Mouse (Mus musculus): ENCODE measurements at regions not wholly inside any gene's neighbourhood (a gene's known extent, or its start where the extent isn't known, plus 50 kb on each side); places are given as distances from the start of the nearest gene placed in this dataset.
A peak's percentile ranks its signal among the peaks of the same experiment; 100 is the strongest.

DNA sequence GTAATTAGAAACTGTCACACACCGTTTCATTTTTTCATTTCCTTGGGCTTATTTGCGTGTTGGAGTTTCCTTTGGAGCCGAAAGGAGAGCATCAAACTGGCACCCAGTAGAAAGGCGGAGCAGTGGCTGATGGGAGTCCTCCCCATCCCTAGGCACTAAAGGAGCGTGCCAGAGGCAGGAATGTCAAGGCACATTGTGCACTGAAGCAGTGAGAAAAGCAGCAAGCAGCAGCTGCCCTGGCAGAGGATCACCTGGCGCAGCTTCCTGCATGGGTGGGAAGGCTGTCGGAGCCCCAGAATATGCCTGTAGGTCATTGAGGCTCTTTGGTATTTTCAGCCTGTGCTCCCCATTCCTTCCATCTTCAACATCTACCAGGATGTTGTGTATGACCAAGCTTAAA lies 68.3 kb upstream of the Itga4 start:
- DNase-seq, result peak; percentile 28

DNA sequence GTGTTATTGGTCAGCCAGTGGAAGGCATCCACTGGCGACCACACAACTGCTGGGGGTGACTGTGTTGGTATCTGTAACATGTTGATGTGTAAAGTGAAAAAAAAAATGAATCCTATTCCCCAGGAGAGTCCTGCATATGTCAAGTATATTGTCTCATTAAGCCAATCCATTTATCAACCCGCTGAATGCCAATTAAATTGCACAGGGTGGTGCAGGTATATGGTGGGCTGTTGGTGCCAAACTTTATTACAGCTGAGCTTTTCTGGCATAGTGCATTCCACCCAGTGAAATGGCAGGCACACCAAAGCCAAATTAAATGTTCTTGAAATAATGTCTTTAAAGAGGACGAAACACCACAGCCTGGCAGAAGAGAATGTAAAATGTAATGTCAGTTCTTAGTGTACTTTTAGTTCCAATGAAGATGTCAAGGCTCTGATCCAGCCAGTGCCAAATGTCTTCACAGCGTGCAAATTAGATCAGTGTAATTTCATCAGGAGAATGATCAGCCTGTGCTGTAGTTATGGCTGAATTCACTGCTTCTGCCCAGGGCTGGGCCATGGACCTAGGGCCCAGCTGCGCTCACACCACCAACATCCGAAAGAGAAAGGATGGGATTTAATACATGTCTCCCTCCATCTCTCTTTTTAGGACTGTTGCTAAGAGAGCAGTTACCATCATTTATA lies 66.6 kb upstream of the Itga4 start:
- DNase-seq, result no peak

DNA sequence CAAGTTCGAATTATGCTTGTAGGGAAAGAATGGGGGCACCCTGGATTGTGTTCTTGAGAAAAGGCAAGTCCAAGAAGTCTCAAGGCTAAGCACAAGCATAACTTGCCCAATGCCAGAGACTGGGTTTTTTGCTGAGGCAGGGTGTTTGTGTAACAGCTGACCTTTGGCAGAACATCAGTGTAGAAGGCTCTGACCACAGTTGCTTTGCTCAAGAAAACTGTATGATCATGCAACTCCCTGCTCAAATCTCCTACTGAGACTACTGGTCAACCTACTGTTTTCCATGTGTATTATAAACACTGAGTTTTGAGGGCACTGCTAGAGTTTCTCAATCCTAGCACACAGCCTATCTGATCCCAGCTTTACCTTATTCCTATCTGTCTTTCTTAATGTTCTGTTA lies 61.4 kb upstream of the Itga4 start:
- no peak for DNase-seq

GRCm38 (mm10) chr2:79201677-79202076 lies 53.5 kb upstream of the Itga4 start:
- no peak for DNase-seq
